Mouse (Mus musculus): ENCODE measurements around the gene Atp8a1. TPM values are rescaled to one million over a fixed set of nuclear protein-coding genes. Genes with fewer than 3 reads are reported as not detected.

Atp8a1 gene
- polyA plus RNA-seq, 1 experiment from 2014 or later: 64.2 TPM

- no peak for ATAC-seq
- Histone ChIP-seq H3K27ac (no peak overlapping the region), H3K36me3 (peaks cover 84% of the 10 kb centered on the region)
These were observed 191.3 kb downstream of the Atp8a1 start for GRCm38 (mm10) chr5:67655696-67656519.

DNA sequence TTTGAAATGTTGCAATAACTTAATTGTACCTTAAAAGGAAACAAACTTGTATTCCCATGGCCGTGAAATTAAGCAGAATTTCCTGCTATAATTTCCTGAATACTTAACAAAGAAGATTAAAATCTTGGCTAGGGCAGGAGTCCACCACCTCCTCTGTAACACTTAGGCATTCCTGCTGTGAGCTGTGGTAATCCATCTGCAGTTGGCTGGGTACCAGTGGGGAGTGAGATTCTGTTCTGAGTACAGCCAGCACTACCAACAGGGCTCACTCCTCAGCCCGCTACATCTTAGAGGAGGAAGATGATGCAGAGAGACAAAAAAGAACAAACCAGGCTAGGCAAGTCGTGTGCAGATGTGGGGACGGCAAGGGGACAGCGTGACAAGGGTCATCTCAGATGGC is 192.7 kb downstream of the Atp8a1 start:
- no peak overlapping the region for H3K4me2 ChIP-seq
- H3K9me3 ChIP-seq (replicated peaks): no peaks in the 10 kb centered on the region
- H3K4me1 ChIP-seq: no peaks in the 10 kb centered on the region
- ATAC-seq: no peak
- H3K27me3 ChIP-seq (replicated peaks): no peaks in the 10 kb centered on the region
- H3K36me3 ChIP-seq: peaks cover 91% of the 10 kb centered on the region
- no peak overlapping the region for H3K9ac ChIP-seq
- no peak overlapping the region for H3K27ac ChIP-seq
- no peak overlapping the region for H3K4me3 ChIP-seq
- WGBS (ENCODE audit: insufficient replicate concordance): 86% methylated on average over 5 of the region's 5 CpGs

More at GRCm38 (mm10) chr5:67655696-67656519, 191.3 kb downstream of the Atp8a1 start:
- H3K9me3 ChIP-seq (replicated peaks): no peaks in the 10 kb centered on the region
- H3K27me3 ChIP-seq (replicated peaks): no peaks in the 10 kb centered on the region
- no peak overlapping the region for H3K4me3 ChIP-seq
- WGBS (ENCODE audit: insufficient replicate concordance): 84% methylated on average over 14 of the region's 14 CpGs
- no peaks in the 10 kb centered on the region for H3K4me1 ChIP-seq
- no peak overlapping the region for H3K9ac ChIP-seq
- no peak overlapping the region for H3K4me2 ChIP-seq

DNA sequence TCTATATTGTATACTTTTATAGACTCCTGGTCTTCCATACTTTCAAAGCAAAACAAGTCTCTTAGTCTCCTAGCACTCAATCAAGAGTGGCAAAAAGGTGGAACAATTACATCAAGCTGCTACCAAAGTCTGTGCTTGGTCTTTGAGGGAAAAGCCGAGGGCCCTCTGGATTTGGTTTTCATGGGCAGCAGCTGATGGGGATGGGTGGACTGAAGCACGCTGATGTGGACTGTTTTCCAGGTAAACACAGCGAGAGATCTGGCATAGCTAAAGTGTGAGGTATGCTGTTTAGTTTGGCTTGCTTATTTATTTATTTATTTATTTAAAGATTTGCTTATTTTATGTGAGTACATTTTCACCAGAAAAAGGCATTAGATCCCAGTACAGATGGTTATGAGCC is 193.7 kb downstream of the Atp8a1 start:
- Histone ChIP-seq H3K4me2 (no peak overlapping the region), H3K27ac (no peak overlapping the region), H3K36me3 (peaks cover 91% of the 10 kb centered on the region)

DNA sequence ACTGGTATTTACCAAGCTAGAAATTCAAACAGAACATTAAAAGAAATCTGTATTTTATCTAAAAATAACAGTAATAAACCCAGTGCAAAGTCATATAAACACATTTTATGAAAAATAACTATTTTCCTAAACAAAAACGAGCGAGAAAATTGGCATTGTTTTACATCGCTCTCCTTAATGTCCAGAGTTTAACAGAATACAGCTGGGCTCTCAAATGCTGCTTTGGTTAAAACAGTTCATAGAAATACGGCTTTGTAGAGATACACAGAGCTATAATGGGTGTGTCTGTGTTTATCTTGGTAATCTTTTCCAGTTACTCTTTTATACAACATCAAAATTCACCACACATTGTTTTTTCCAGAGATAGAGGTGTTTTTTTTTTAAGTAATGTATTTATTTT is 194.8 kb downstream of the Atp8a1 start:
- H3K27ac ChIP-seq: no peak overlapping the region
- WGBS (ENCODE audit: insufficient replicate concordance): 85% methylated on average over 4 of the region's 4 CpGs
- peaks cover 94% of the 10 kb centered on the region for H3K36me3 ChIP-seq
- no peak overlapping the region for H3K4me2 ChIP-seq
- no peaks in the 10 kb centered on the region for H3K9me3 ChIP-seq (replicated peaks)
- H3K4me1 ChIP-seq: no peaks in the 10 kb centered on the region
- no peak for ATAC-seq
- H3K27me3 ChIP-seq (replicated peaks): no peaks in the 10 kb centered on the region
- no peak overlapping the region for H3K4me3 ChIP-seq
- H3K9ac ChIP-seq: no peak overlapping the region

More for the DNA sequence above, 193.7 kb downstream of the Atp8a1 start:
- Histone ChIP-seq H3K4me3 (no peak overlapping the region), H3K4me1 (no peaks in the 10 kb centered on the region), H3K27me3 (replicated peaks) (no peaks in the 10 kb centered on the region), H3K9me3 (replicated peaks) (no peaks in the 10 kb centered on the region), H3K9ac (no peak overlapping the region)
- no peak for ATAC-seq
- 86% methylated on average over 3 of the region's 3 CpGs for WGBS (ENCODE audit: insufficient replicate concordance)

DNA sequence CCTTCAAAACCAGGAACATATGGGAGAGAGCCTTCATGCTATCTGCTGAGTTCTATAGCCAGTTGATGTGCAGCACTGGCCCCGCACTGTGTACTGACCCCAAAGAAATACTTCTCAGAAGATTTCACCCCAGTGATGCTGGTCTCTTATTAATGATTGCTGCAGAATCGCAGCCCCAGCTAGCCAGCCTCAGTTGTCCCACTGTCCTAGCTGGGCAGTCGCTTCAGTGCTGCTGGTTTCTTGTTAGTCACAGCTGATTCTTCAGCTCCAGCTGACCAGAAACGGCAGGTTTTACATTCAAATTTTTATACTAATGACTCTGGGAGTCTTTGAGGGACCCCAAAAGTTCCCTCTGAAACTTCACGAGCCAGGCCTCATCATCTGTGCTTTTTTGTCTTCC is 197.2 kb downstream of the Atp8a1 start:
- no peak for ATAC-seq
- H3K9ac ChIP-seq: no peak overlapping the region

DNA sequence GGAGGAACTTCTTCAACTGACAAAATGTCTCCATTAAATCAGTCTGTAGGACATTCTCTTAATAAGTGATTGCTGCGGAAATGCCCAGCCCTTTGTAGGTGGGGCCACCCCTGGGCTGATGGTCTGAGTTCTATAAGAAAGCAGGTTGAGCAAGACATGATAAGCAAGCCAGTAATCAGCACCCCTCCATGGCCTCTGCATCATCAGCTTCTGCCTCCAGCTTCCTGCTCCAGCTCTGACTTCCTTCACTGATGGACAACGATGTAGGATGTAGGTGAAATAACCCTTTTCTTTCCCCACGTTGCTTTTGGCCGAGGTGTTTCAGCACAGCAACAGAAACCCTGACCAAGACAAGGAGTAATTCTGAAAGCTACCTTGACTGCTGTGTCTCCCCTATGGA is 198.1 kb downstream of the Atp8a1 start:
- H3K9ac ChIP-seq: no peak overlapping the region
- H3K4me2 ChIP-seq: no peak overlapping the region
- H3K9me3 ChIP-seq (replicated peaks): no peaks in the 10 kb centered on the region
- H3K27ac ChIP-seq: no peak overlapping the region
- no peak overlapping the region for H3K4me3 ChIP-seq
- no peaks in the 10 kb centered on the region for H3K27me3 ChIP-seq (replicated peaks)
- 83% methylated on average over 4 of the region's 4 CpGs for WGBS (ENCODE audit: insufficient replicate concordance)
- H3K36me3 ChIP-seq: peaks cover 98% of the 10 kb centered on the region
- no peak for ATAC-seq
- no peaks in the 10 kb centered on the region for H3K4me1 ChIP-seq

More for the DNA sequence above, 197.2 kb downstream of the Atp8a1 start:
- Histone ChIP-seq H3K4me1 (no peaks in the 10 kb centered on the region), H3K4me2 (no peak overlapping the region), H3K27me3 (replicated peaks) (no peaks in the 10 kb centered on the region), H3K36me3 (peaks cover 98% of the 10 kb centered on the region), H3K27ac (no peak overlapping the region), H3K9me3 (replicated peaks) (no peaks in the 10 kb centered on the region), H3K4me3 (no peak overlapping the region)
- WGBS (ENCODE audit: insufficient replicate concordance): 89% methylated on average over 5 of the region's 5 CpGs

- no peaks in the 10 kb centered on the region for H3K27me3 ChIP-seq (replicated peaks)
- H3K4me3 ChIP-seq: no peak overlapping the region
- H3K36me3 ChIP-seq: peaks cover 97% of the 10 kb centered on the region
- no peak overlapping the region for H3K9ac ChIP-seq
- H3K4me1 ChIP-seq: no peaks in the 10 kb centered on the region
- H3K4me2 ChIP-seq: no peak overlapping the region
- ATAC-seq: no peak
- H3K9me3 ChIP-seq (replicated peaks): no peaks in the 10 kb centered on the region
- 81% methylated on average over 21 of the region's 21 CpGs for WGBS (ENCODE audit: insufficient replicate concordance)
- no peak overlapping the region for H3K27ac ChIP-seq
These were observed 199.7 kb downstream of the Atp8a1 start for GRCm38 (mm10) chr5:67647568-67647967.

- Histone ChIP-seq H3K4me1 (no peaks in the 10 kb centered on the region), H3K9me3 (replicated peaks) (no peaks in the 10 kb centered on the region), H3K27me3 (replicated peaks) (no peaks in the 10 kb centered on the region), H3K36me3 (peaks cover 96% of the 10 kb centered on the region), H3K4me2 (no peak overlapping the region), H3K9ac (no peak overlapping the region), H3K27ac (no peak overlapping the region), H3K4me3 (no peak overlapping the region)
- no peak for ATAC-seq
- WGBS (ENCODE audit: insufficient replicate concordance): 88% methylated on average over 20 of the region's 20 CpGs
These were observed 200.3 kb downstream of the Atp8a1 start for GRCm38 (mm10) chr5:67646756-67647529.

DNA sequence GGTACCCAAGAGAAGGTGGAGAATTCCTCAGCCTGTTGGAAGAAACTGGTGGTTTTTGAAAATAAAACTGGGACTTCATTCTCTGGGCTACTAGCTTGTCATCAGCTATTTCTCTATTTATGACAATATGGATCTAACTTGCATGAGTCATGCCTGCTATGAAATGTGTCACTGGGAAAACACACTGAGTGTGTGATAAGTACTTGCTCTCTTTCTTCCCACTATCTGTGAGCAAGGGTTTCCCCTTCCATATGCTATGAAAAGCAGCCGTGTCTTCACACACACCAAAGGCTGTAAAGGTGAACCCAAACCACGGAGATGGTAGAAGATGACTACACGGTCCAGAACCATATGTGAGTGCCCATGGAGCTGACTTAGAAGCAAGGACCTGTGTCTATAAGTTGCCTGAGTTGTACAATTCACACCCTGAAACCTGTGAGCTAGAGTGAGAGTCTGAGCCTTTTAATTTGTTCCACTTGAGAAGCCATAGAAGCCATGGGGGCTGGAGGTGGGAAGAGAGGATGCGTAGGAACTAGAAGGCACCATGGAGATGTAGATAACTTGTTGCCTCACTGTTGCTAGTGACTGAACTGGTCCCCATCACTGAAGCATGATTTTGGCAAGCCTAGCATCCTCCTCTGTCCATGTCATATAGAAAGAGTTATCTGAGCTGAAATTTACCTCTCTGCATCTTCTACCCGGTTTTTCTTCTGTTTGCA is 203.5 kb downstream of the Atp8a1 start:
- H3K4me1 ChIP-seq: no peaks in the 10 kb centered on the region
- no peak overlapping the region for H3K4me3 ChIP-seq
- no peak overlapping the region for H3K27ac ChIP-seq
- H3K9ac ChIP-seq: no peak overlapping the region
- H3K36me3 ChIP-seq: peaks cover 83% of the 10 kb centered on the region
- no peaks in the 10 kb centered on the region for H3K9me3 ChIP-seq (replicated peaks)
- ATAC-seq: no peak
- WGBS (ENCODE audit: insufficient replicate concordance): 85% methylated on average over 5 of the region's 5 CpGs
- H3K4me2 ChIP-seq: no peak overlapping the region
- no peaks in the 10 kb centered on the region for H3K27me3 ChIP-seq (replicated peaks)

- Histone ChIP-seq H3K36me3 (peaks cover 83% of the 10 kb centered on the region), H3K4me3 (no peak overlapping the region), H3K9me3 (replicated peaks) (no peaks in the 10 kb centered on the region), H3K4me2 (no peak overlapping the region), H3K9ac (no peak overlapping the region), H3K27me3 (replicated peaks) (no peaks in the 10 kb centered on the region), H3K27ac (no peak overlapping the region), H3K4me1 (no peaks in the 10 kb centered on the region)
- no peak for ATAC-seq
- 79% methylated on average over 8 of the region's 8 CpGs for WGBS (ENCODE audit: insufficient replicate concordance)
These were observed 205.7 kb downstream of the Atp8a1 start for GRCm38 (mm10) chr5:67641406-67642120.

- Histone ChIP-seq H3K4me1 (no peaks in the 10 kb centered on the region), H3K27me3 (replicated peaks) (no peaks in the 10 kb centered on the region), H3K4me3 (no peak overlapping the region), H3K27ac (no peak overlapping the region), H3K9me3 (replicated peaks) (no peaks in the 10 kb centered on the region), H3K36me3 (peaks cover 83% of the 10 kb centered on the region), H3K4me2 (no peak overlapping the region), H3K9ac (no peak overlapping the region)
- no peak for ATAC-seq
- 74% methylated on average over 8 of the region's 8 CpGs for WGBS (ENCODE audit: insufficient replicate concordance)
These were observed 206.5 kb downstream of the Atp8a1 start for GRCm38 (mm10) chr5:67640596-67641312.
